Mouse (Mus musculus) embryonic fibroblast, embryonic 13.5 days (primary cell): ENCODE results near the gene Gm10097.

Source experiments
- CTCF ChIP-seq: IDR thresholded peaks from 2 replicates; pipeline ENCODE4 v1.5.1; 2011; ENCODE audit warnings: mild to moderate bottlenecking, control low read depth, low read length, moderate library complexity, borderline replicate concordance; ENCODE audit not compliant: insufficient read depth
- POLR2A ChIP-seq: IDR thresholded peaks from 2 replicates; pipeline ENCODE4 v1.6.1; 2011; ENCODE audit warnings: low read depth, mild to moderate bottlenecking, control low read depth, low read length, moderate library complexity

DNA sequence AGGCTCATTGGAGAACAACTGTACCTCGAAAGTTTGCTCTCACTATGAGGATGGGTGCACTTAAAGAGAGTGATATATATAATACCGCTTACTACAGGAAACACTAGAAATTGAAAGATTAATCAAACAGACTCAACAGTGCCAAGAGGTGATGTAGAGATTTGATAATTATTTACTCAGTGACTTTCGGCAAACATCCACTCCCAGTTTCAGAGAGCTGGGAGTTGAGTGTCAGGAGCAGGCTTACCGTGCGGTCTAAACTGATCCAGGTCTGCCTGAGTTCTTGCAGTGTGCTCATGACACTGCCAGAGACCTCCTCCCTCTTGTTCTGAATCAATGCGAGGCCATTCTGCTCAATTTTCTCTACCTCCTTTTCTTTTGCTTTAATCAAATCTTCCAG is 47.7 kb downstream of the Gm10097 start:
- TF ChIP-seq POLR2A (no peak), CTCF (no peak)
